Mouse (Mus musculus) megakaryocyte-erythroid progenitor cell, adult 5-6 weeks (primary cell): Measurements from ENCODE around the gene Cyct. TPM values are rescaled to one million over a fixed set of nuclear protein-coding genes. Genes with fewer than 3 reads are reported as not detected.
A peak's percentile ranks its signal among the peaks of the same experiment; 100 is the strongest.

ENCODE experiments used
- ATAC-seq: replicated peaks from 2 replicates; pipeline ENCODE4 v1.8.0; 2016; ENCODE audit warnings: mild to moderate bottlenecking, inconsistent platforms; ENCODE audit not compliant: severe bottlenecking, poor library complexity, low FRiP score, low TSS enrichment
- total RNA-seq, 2 experiments: library from RNA; stranded (forward) in 1 of 2; stranded (reverse) in 1 of 2; fragments of 200-1000, 215-1000 nt in 1 of 2; fragments of >200 nt in 1 of 2; fragmentation: Nextera tagmentation in 1 of 2; gene quantifications; 2 replicates each; pipeline ENCODE4 v1.2.3; 2014 to 2017

Cyct gene
- total RNA-seq (2014; fragmentation: Nextera tagmentation) (not detected in 2 replicates), total RNA-seq (2017) (not detected in 2 replicates)

DNA sequence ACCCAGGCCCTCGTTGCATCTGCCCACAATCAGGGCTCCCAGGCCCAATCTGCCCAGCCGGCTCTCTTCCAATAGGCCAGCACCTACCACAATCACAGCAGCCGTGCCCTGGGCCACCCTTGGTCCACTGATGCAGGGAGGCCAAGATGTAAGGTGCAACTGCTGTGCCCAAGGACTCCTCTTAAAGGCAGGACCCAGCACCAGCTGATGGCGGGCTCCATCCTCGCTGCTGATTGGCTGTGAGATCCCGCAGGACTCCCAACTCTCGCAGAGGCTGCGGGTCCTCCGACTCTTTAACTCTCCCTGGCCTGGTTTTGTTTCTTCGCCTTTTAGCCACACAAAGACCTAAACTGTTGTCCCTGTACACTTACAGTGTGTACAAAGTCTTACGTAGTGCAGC, at the start of gene Cyct:
Gene Cyct (minus strand): TSS at position 225 of the 400 bp plus-strand sequence.
- ATAC-seq, result no peak

DNA sequence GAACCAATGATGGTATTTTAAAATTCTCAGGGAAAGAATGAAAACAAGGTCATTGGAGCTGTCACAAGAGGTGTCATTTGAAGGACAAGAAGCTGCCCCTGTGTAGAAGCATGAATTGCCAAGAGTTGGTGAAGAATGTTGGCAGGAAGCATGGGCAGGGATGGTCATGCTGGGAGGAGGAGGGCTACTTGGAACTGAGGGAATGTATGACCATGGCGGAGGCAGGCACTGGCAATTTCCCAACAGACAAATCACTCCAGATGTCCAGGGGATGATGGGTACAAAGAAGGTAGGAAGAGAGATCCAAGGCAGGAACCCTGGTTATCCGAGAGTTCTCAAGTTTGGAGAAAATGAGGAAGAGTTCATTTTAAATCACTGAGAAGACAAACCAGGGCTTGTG, 49.7 kb upstream of the Cyct start:
- no peak for ATAC-seq

GRCm38 (mm10) chr2:76409526-76409925, 49.3 kb upstream of the Cyct start:
- ATAC-seq, result no peak

- ATAC-seq, result peak; percentile 27; the same call in 1 of the 2 replicates
Measured at GRCm38 (mm10) chr2:76406937-76407441, 46.7 kb upstream of the Cyct start.

DNA sequence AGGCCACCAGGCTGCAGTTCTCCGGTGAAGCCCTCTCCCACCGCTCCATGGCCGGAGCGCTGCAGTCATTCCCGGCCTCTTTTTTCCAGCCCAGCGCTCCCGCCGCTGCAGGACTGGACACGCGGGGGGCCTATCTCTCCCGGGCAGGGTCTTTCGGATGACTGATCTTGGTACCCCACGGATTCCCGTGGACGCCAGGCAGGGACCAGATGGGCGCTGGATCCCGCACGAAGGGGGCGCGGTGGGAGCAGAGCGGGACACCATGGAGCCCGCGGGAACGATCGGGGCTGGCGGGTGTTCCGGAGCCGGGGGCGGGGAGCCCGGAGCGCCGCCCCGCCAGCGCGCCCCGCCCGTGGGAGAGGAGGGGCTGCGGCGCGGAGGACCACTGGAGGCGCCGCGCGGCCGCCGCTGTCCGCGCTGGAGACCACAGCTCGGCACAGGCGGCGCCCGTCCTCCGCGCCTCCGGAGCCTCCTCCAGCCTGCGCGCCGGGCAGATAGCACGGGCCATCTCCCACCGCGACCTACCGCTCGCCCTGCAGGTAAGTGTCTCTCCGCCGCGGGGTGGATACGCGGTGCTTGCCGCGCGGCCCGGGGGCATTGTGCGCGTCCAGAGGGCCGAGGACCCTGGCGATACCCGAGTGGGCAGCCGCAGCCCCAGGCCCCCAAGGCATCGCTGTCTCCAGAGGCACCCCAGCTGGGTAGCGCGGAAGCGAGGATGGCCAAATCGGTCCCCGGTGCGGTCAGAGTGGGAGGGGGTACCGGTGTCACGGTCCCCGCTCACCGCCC, 46.1 kb upstream of the Cyct start, which contains the start of gene Osbpl6:
Gene Osbpl6 (plus strand): TSS at position 358 of the 786 bp plus-strand sequence.
- peak; percentile 36; the same call in 1 of the 2 replicates for ATAC-seq

- ATAC-seq, result no peak
Measured at GRCm38 (mm10) chr2:76405596-76406150, 45.4 kb upstream of the Cyct start.

DNA sequence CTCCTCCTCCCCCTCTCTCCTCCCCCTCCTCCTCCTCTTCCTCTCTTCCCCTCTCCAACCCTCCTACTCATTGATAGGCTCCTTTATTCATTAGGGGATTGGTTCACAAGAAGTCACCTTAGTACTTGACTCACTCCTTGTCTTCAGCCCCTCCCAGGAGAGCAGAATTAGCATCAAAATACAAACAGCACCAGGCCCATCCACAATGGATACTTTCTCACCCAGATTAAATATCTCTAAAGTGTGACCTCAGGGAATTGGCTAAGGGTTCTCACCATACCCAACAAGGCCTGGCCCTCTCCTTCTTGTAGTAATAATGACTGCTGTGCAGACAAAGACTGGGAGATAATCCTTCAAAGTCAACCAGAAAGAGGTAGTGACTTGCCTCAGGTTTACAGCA, 39.9 kb upstream of the Cyct start:
- no peak for ATAC-seq

- ATAC-seq, result no peak
Measured at GRCm38 (mm10) chr2:76386531-76386930, 26.3 kb upstream of the Cyct start.

- ATAC-seq, result no peak
Measured at GRCm38 (mm10) chr2:76378646-76379045, 18.4 kb upstream of the Cyct start.

GRCm38 (mm10) chr2:76374544-76375206, 14.4 kb upstream of the Cyct start:
- ATAC-seq, result no peak

DNA sequence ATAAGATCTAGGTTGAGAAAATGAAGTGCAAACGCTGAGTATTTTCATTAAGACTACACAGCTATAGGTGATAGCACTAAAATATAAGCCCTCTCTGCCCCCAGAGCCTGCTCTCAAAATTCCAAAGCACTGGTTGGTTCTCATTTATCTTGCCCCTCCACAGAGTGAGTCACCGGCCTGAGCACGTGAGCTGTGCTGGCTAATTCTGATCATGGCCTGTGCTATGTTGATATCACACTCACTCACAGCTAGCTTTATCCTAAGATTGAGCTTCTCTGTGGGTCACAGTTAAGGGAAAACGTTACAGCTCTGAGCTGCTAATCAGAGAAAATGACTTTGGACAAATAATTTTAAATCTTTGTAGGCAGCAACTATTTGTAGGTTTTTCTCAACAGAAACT, 12.0 kb upstream of the Cyct start:
- peak; percentile 85 for ATAC-seq

GRCm38 (mm10) chr2:76370656-76370922, 10.3 kb upstream of the Cyct start:
- no peak for ATAC-seq

DNA sequence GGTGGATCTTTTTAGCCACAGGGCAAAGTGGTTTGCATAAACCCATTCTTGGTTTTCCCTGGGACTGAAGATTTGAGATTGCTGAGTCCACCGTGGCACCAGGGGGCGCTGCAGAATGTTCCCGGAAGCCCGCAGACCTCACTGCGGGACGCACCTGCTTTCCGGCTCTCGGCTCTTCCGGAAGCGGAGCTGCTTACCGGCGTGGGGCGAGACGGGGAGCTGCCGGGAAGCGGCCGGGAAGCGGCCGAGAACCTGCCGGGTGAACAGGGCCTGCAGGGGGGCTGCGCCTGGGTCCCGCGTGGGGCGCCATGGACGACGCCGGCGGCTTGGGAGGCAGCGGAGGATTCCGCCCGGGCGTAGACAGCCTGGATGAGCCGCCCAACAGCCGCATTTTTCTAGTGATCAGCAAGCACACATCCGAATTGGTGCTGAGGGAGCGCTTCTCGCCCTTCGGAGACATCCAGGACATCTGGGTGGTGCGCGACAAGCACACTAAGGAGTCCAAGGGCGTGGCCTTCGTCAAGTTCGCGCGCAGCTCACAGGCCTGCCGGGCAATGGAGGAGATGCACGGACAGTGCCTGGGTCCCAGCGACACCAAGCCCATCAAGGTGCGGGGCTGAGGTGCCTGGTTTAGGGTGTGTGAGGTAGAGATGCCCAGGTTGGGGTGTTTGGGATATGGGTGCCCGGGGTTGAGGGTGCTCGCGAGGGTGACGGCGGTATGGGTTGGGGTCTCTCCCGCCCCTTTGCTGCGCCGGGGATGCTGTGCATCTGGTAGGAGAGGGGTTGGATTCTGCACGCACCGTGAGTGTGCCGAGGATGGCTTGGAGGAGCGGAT, 9.8 kb upstream of the Cyct start, which contains the start of gene Rbm45:
Gene Rbm45 (plus strand): TSS at position 164 of the 835 bp plus-strand sequence.
- peak; percentile 80 for ATAC-seq

DNA sequence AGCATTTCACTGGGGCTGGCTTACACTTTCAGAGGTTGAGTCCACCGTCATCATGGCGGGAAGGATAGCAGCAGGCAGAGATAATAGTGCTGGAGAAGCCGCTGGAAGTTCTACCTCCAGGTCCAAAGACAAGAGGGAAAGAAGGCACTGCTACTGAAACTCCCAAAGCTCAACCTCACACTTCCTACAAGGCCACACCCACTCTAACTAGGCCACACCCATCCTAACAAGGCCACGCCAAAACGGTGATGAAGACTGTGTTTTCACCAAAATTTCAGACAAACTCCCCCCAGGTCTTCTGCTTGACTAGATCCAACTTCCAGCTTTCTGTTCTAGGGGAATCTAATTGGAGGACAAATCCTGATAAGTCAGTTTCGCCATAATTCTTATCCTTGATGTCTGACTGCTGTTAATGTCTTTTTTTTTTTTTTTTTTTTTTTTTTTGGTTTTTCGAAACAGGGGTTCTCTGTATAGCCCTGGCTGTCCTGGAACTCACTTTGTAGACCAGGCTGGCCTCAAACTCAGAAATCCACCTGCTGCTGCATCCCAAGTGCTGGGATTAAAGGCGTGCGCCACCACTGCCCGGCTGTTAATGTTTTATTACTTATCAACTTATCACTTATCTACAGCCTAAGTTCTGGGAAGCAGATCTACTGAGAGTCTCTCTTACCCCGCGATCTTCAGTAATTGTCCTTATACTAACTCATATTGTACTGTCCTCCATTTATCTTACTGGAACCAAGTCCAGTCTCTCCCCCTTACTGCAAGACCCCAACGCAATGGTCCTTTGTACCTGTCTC, 8.8 kb upstream of the Cyct start:
- no peak for ATAC-seq

DNA sequence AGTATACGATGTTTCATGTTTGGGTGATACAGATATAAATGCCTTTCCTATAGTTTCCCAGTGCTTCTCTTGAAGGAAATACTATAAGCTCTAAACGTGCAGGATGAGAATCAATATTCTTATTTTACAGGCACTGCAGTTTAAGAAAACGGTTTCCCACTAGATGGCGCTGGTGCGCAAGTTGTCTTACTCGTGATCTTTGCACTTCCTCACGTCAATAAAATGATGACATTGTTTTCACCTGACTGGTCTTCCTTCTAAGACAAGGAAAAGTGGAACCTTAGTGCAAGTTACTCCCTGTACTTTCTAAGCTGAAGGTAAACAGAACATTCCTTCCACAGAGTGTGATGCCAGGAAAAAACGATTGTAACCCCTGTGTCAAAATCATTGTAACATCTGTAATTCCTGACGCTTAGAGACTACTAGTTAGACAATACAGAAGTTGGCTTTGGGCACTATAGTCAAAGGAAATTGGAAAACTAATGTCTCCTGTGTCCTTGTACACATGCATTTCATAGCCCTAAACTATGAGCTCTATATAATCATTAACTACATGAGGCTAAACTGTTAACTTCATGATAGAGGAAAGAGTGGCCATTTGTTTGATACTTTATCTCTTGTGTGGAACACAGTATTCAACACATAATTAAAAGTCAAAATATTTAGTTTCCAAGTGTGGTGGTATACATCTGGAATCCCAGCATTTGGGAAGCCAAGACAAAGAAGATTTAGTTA, 7.1 kb upstream of the Cyct start:
- ATAC-seq, result peak; percentile 57; the same call in 1 of the 2 replicates

DNA sequence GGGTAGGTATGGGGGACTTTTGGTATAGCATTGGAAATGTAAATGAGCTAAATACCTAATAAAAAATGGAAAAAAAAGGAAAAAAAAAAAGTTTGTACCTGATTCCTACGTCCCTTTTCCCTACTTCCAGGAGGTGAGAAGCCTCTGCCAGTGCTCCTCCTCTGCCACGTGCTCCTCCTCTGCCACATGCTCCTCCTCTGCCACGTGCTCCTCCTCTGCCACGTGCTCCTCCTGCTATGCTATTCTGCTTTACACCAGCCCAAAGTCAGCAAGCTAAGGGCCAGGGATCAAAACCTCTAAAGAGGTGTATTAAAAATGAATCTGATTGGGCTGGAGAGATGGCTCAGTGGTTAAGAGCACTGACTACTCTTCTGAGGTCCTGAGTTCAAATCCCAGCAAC, 5.6 kb upstream of the Cyct start:
- no peak for ATAC-seq

DNA sequence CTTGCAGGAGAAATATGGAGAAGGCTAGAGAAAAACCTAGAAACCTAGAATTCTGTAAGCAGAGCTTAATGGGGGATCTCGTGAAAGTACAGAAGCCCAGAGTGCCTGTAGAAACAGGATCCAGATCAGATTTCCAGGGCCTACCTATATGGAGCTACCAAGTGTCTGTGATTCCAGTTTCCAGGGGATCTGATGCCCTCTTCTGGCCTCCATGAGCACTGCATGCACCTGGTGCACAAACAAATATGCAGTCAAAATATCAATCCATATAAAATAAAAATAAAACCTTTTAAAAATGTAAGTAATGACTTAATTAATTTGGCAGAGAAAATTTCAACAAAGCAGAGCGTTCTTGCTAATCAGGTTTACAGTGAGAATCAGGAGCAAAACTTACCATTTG, 1.9 kb upstream of the Cyct start:
- no peak for ATAC-seq

GRCm38 (mm10) chr2:76347839-76348238, 12.4 kb downstream of the Cyct start:
- ATAC-seq, result no peak
